Mouse (Mus musculus) midbrain, embryonic 10.5 days (tissue): ENCODE measurements around the gene Fthl17f. TPM values are rescaled to one million over a fixed set of nuclear protein-coding genes. Genes with fewer than 3 reads are reported as not detected.
"Not testable (repeated sequence)": the region's sequence is repeated elsewhere in the genome, so short reads cannot be mapped to it uniquely, and the experiment has no call there.

ENCODE experiments used
- DNase-seq: peaks from one replicate; pipeline ENCODE4 v3.0.0-alpha.2; 2017; ENCODE audit warnings: low spot score
- H3K27ac ChIP-seq: fragments of 300-500 bp; sonication (generic); replicated peaks from 2 replicates; pipeline ENCODE4 v1.5.1; 2016; ENCODE audit warnings: mild to moderate bottlenecking
- H3K27me3 ChIP-seq: fragments of 300-500 bp; sonication (generic); 2 replicates; pipeline ENCODE4 v1.6.1; 2016; ENCODE audit warnings: low read depth, mild to moderate bottlenecking; ENCODE audit not compliant: poor library complexity, severe bottlenecking
- H3K36me3 ChIP-seq: fragments of 300-500 bp; sonication (generic); 2 replicates; pipeline ENCODE4 v1.6.1; 2016; ENCODE audit warnings: mild to moderate bottlenecking, moderate library complexity
- H3K4me1 ChIP-seq: fragments of 300-500 bp; sonication (generic); 2 replicates; pipeline ENCODE4 v1.6.1; 2016
- H3K4me3 ChIP-seq: fragments of 300-500 bp; sonication (generic); 2 replicates; pipeline ENCODE4 v1.5.1; 2016; ENCODE audit warnings: mild to moderate bottlenecking, moderate library complexity
- H3K9me3 ChIP-seq: fragments of 300-500 bp; sonication (generic); replicated peaks from 2 replicates; pipeline ENCODE4 v1.6.1; 2016; ENCODE audit warnings: mild to moderate bottlenecking
- WGBS: fragments of 180-500 bp; shearing (Covaris S2); methylation state at CpG from one replicate; pipeline ENCODE4 v1.1.7; 2016; 5-methylcytosine and 5-hydroxymethylcytosine counted together
- polyA plus RNA-seq: library from polyadenylated mRNA; unstranded; fragments of >200 nt; fragmentation: Nextera tagmentation; extraction: Ambion mirVana; gene quantifications from 2 replicates; pipeline ENCODE4 v1.2.1, GENCODE M21; 2016

Fthl17f gene
- polyA plus RNA-seq: not detected in 2 replicates

- H3K4me1 ChIP-seq, H3K27ac ChIP-seq, H3K4me3 ChIP-seq, H3K36me3 ChIP-seq, H3K27me3 ChIP-seq, DNase-seq: not testable (repeated sequence)
- 90% methylated on average over 11 of the region's 11 CpGs for WGBS
- H3K9me3 ChIP-seq: peaks cover 13% of the 10 kb centered on the region; the same call in 1 of the 2 replicates
Observed at GRCm38 (mm10) chrX:9062715-9063114, at the start of gene Fthl17f. Gene Fthl17f (plus strand): TSS chrX:9063015.

DNA sequence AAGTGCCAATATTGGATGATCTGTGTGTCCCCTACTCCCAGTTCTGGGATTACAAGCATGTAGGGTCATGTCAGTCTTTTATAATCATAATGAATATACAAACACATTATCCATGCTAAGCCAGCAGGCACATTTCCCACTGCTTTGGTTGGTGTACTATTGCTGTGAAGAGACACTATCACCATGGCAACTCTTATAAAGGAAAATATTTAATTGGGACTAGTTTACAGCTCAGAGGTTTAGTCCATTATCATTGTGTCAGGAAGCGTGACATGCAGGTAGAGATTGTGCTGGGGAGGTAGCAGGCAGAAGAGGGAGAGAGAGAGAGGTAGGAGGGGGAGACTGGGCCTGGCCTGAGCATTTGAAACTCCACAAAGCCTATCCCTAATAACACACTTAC, 46.7 kb upstream of the Fthl17f start:
- Histone ChIP-seq H3K9me3 (no peaks in the 10 kb centered on the region; the same call in 1 of the 2 replicates), H3K4me1 (no peaks in the 10 kb centered on the region), H3K36me3 (no peaks in the 10 kb centered on the region), H3K4me3 (no peak overlapping the region), H3K27me3 (no peaks in the 10 kb centered on the region), H3K27ac (no peak overlapping the region)
- 80% methylated on average over 1 of the region's 1 CpGs for WGBS
- no peak for DNase-seq

- Histone ChIP-seq H3K4me3 (no peak overlapping the region), H3K27ac (no peak overlapping the region), H3K9me3 (no peaks in the 10 kb centered on the region), H3K27me3 (no peaks in the 10 kb centered on the region), H3K4me1 (no peaks in the 10 kb centered on the region), H3K36me3 (no peaks in the 10 kb centered on the region)
- WGBS: 56% methylated on average over 10 of the region's 10 CpGs
- DNase-seq: no peak
Observed at GRCm38 (mm10) chrX:9019481-9019880, 43.3 kb upstream of the Fthl17f start.

- H3K4me3 ChIP-seq, H3K27ac ChIP-seq, H3K4me1 ChIP-seq, H3K27me3 ChIP-seq, H3K9me3 ChIP-seq, H3K36me3 ChIP-seq, DNase-seq: not testable (repeated sequence)
- no CpG with 5 or more reads among the region's 10 CpGs for WGBS
Observed at GRCm38 (mm10) chrX:9033193-9033592, 29.6 kb upstream of the Fthl17f start, which contains the start of gene Fthl17e. Gene Fthl17e (plus strand): TSS chrX:9033493.

DNA sequence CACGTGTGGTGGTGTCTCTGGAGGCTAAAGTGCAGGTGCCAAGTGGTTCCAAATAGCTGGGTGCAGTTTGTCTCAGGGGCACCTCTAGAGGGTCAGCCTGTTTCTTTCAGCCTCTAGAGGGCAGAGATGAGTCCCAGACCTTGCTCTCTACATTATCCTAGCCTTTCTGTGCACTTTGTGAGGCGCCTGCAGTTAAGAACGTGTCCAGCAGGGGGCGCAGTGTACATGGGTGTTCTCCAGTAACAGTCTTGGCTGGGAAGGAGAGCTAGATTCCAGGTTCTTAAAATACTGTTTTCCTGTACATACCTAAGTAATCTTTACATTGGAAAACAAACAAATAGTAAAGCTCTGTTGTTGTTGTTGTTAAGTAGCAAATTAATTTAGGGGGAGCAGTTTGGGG, 21.2 kb upstream of the Fthl17f start:
- WGBS: 46% methylated on average over 3 of the region's 4 CpGs
- not testable (repeated sequence) for H3K36me3 ChIP-seq, DNase-seq, H3K4me1 ChIP-seq, H3K27ac ChIP-seq, H3K9me3 ChIP-seq, H3K4me3 ChIP-seq, H3K27me3 ChIP-seq

GRCm38 (mm10) chrX:9060952-9061351, 1.9 kb upstream of the Fthl17f start:
- WGBS: 36% methylated on average over 9 of the region's 9 CpGs
- not testable (repeated sequence) for H3K27me3 ChIP-seq, H3K36me3 ChIP-seq, H3K4me1 ChIP-seq, H3K27ac ChIP-seq, H3K4me3 ChIP-seq, DNase-seq
- H3K9me3 ChIP-seq: peaks cover 13% of the 10 kb centered on the region; the same call in 1 of the 2 replicates

- DNase-seq: no peak
- Histone ChIP-seq H3K27ac (no peak overlapping the region), H3K9me3 (peaks cover 13% of the 10 kb centered on the region; the same call in 1 of the 2 replicates), H3K4me3 (no peak overlapping the region), H3K4me1 (no peaks in the 10 kb centered on the region), H3K27me3 (no peaks in the 10 kb centered on the region), H3K36me3 (no peaks in the 10 kb centered on the region)
- WGBS: 90% methylated on average over 4 of the region's 4 CpGs
Observed at GRCm38 (mm10) chrX:9062101-9062500, 714 bp upstream of the Fthl17f start.

DNA sequence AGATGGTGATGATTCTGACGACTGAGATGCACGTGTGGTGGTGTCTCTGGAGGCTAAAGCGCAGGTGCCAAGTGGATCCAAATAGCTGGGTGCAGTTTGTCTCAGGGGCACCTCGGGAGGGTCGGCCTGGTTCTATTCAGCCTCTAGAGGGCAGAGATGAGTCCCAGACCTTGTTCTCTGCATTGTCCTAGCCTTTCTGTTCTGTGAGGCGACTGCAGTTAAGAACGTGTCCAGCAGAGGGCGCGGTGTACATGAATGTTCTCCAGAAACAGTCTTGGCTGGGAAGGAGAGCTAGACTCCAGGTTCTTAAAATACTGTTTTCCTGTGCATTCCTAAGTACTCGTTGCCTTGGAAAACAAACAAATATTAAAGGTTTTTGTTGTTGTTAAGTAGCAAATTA, 14.9 kb downstream of the Fthl17f start:
- not testable (repeated sequence) for H3K27me3 ChIP-seq, DNase-seq, H3K4me3 ChIP-seq, H3K36me3 ChIP-seq, H3K4me1 ChIP-seq, H3K27ac ChIP-seq
- H3K9me3 ChIP-seq: peaks cover 11% of the 10 kb centered on the region
- 16% methylated on average over 9 of the region's 10 CpGs for WGBS

DNA sequence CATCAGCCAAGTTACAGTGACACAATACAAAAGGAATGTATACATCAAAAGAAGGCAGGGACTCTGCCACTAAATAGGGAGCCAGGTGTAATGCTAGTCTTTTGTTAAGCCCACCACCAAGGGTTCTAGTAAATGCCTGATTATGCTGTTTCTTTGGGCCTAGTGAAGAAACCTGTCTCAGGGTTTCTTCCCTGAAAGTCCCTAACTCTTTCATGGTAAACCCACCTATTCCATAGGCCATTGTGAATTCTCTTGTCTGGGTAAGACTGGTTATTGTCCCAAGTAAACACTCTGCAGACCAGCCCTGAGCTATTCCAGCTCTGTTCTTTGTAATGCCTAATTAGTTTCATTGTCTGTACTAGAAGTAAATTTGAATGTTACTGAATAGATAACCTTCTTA, 32.3 kb downstream of the Fthl17f start:
- not testable (repeated sequence) for DNase-seq, H3K27ac ChIP-seq, H3K4me3 ChIP-seq, H3K36me3 ChIP-seq, H3K4me1 ChIP-seq, H3K27me3 ChIP-seq, H3K9me3 ChIP-seq

GRCm38 (mm10) chrX:9104262-9104661, 41.4 kb downstream of the Fthl17f start, which contains the start of gene 4930402K13Rik:
Gene 4930402K13Rik (plus strand): TSS chrX:9104562.
- H3K36me3 ChIP-seq: no peaks in the 10 kb centered on the region
- 86% methylated on average over 6 of the region's 6 CpGs for WGBS

DNA sequence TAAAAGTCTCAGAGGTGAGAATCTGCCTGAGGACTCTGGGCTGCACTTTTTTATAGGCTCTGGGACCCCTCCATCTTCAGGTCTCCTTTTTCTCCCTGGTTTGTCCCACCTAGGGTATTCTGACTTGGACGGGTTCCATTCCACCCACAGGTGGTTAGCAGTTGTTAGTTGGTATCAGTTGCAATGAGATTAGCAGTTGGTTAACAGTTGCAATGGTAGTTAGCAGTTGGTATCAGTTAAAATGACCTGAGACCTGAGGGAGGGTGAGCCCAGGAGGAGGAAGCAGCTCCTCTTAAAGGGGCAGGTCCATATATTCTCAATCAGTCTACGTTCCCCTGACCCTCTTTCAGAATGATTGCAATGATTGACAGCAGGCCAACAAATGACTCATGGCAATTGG, 47.6 kb downstream of the Fthl17f start:
- WGBS: 62% methylated on average over 2 of the region's 2 CpGs

More at GRCm38 (mm10) chrX:9104262-9104661, 41.4 kb downstream of the Fthl17f start, which contains the start of gene 4930402K13Rik:
- Histone ChIP-seq H3K4me3 (no peak within 1 kb of the TSS), H3K4me1 (no peaks in the 10 kb centered on the region), H3K9me3 (peaks cover 4% of the 10 kb centered on the region; the same call in 1 of the 2 replicates), H3K27me3 (no peaks in the 10 kb centered on the region), H3K27ac (no peak within 1 kb of the TSS)
- no peak for DNase-seq

More for the DNA sequence above, 47.6 kb downstream of the Fthl17f start:
- no peak for DNase-seq
- Histone ChIP-seq H3K9me3 (no peaks in the 10 kb centered on the region), H3K27ac (no peak overlapping the region), H3K4me1 (no peaks in the 10 kb centered on the region), H3K27me3 (no peaks in the 10 kb centered on the region), H3K4me3 (no peak overlapping the region), H3K36me3 (no peaks in the 10 kb centered on the region)
